Mouse (Mus musculus) Patski (cell line): ENCODE results near the gene Zscan26. TPM values are rescaled to one million over a fixed set of nuclear protein-coding genes. Genes with fewer than 3 reads are reported as not detected.
"Not testable (repeated sequence)": the region's sequence is repeated elsewhere in the genome, so short reads cannot be mapped to it uniquely, and the experiment has no call there.

Source experiments
- ATAC-seq: fragments of 100-300 bp; one replicate; pipeline ENCODE4 v1.8.0; 2021
- CTCF ChIA-PET: fragments of 350-600 bp; sonication (Branson Sonifier 250); formaldehyde crosslinking; loops from one replicate; lab custom pipeline; 2022; ENCODE audit warnings: inconsistent platforms; lab: Charles Lee
- POLR2A ChIA-PET: fragments of 350-600 bp; sonication (Branson Sonifier 250); formaldehyde crosslinking; loops from one replicate; lab custom pipeline; 2022; ENCODE audit warnings: antibody characterized with exemption, inconsistent platforms; lab: Charles Lee
- DNase-seq: peaks from one replicate; pipeline ENCODE4 v3.0.0-alpha.2; 2011; ENCODE audit warnings: low read depth, low spot score
- H3K27me3 ChIP-seq: fragments of 371-371 bp; one replicate; pipeline ENCODE4 v1.5.1; 2021
- CTCF ChIP-seq: fragments of 100-300 bp; IDR thresholded peaks from one replicate; pipeline ENCODE4 v1.5.1; 2021
- in situ Hi-C: fragments of 300-500 bp; cut with MboI; formaldehyde crosslinking; loops from 3 replicates; pipeline ENCODE4 v1.11.1; 2018; ENCODE audit warnings: low pct_unique_long_range_greater_than_20kb, mixed read lengths
- polyA plus RNA-seq: library from polyadenylated mRNA; unstranded; gene quantifications from one replicate; pipeline ENCODE4 v1.2.3, GENCODE M21; 2021

The Zscan26 gene
- polyA plus RNA-seq, 1 experiment from 2014 or later: 25.5 TPM

DNA sequence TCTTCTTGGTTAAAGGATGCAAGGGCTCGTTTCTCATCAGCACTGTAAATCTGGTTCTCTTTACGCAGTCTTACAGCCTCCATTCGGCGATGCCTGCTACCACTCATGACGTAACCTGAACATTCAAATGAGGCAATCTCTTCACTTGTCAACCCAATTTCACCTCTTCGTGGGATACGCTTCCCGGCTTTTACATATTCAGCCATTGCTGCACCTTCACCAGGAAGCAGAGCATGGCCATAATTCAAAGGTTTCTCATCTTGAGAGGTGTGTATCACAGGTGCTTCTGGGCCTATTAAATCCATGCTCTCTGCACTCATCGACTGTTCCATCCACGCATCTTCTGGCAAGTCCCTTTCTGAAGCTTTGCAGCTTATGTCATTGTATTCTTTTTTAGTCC, 13.8 kb upstream of the Zscan26 start:
- peaks cover 40% of the 10 kb centered on the region for H3K27me3 ChIP-seq
- in situ Hi-C loops: no loop called here
- DNase-seq (no peak), ATAC-seq (no peak)
- no peak for TF ChIP-seq CTCF
- POLR2A ChIA-PET: interaction anchor here (0.8 kb wide), 2 partner anchors 19 to 943 kb away, joined by 3 read pairs; no protein-coding TSS in a partner anchor
- CTCF ChIA-PET: no interaction called here

DNA sequence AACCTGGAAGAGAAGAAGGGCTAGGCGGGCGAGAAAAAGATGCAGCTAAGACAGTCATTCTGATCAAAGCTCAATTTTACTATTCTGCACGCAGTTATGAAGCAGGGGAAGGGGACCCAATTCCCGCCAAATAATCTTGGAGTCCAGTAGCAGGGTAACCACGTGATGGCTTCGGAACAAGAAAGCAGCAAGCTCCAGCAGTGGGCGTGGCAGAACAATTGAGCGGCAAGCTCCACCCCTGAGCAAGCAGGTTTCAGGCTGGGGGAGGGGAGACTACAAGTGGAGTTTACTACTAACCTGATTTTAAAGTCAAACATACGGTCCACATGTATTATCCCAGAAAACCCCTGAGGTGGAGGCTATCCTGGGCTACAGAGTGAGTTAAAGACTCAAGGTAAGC, 9.0 kb upstream of the Zscan26 start:
- POLR2A ChIA-PET, DNase-seq, ATAC-seq, in situ Hi-C loops: not testable (repeated sequence)
- H3K27me3 ChIP-seq: peaks cover 19% of the 10 kb centered on the region
- CTCF ChIA-PET: interaction anchor here (1.6 kb wide), 1 partner anchor 16 kb away, joined by 3 read pairs; no protein-coding TSS in a partner anchor

DNA sequence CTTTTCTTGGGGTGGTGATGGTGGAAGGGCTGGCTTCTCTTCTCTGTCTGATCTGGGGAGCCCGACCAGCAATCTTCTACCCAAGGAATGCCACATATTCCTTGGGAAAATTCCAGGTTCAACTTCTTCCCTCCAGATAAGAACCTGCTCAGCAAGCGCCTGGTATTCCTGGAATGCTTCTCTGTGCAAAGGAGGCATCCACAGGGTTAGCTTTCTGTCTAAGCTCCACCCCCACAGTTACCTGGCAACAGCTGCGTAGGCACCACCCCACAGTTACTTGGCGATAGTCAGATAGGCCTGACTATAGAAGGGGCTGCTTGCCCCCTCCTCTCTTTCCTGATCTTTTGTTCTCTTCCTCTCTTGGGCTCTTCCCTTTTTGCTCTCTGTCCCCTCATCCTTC, 2.8 kb upstream of the Zscan26 start:
- TF ChIP-seq CTCF: no peak
- CTCF ChIA-PET: no interaction called here
- no peak for DNase-seq
- POLR2A ChIA-PET: no interaction called here
- in situ Hi-C loops: loop anchor here (10.0 kb wide), 1 partner anchor 52 kb away; the partner anchor contains the start of gene Zkscan3
- ATAC-seq: no peak
- H3K27me3 ChIP-seq: no peaks in the 10 kb centered on the region

DNA sequence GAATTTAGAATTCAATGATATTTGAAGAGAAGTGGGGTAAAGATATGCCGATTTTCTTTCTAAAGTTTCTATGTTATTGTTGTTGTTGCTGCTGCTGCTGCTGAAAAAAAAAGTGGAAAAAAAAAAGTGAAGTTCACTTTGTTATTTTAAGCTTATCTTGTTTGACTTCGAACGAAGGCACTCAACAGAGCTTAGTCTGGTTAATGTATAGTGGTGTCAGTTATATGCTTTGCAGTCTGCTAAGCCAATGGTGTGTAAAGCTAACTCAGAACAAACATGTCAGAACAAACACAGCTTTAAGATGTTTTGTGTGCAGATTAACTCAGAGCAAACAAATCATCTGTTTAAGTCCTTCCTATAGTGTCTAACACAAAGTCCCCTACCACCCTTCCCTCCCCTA, 603 bp upstream of the Zscan26 start:
- ChIA-PET POLR2A (interaction anchor here (0.8 kb wide), 1 partner anchor 24 kb away, joined by 3 read pairs; no protein-coding TSS in a partner anchor), CTCF (interaction anchor here (1.7 to 2.1 kb wide), 2 partner anchors 12 to 15 kb away, joined by 3 to 5 read pairs; partner anchors contain the start of gene Pgbd1)
- ATAC-seq (no peak), DNase-seq (no peak)
- in situ Hi-C loops: loop anchor here (10.0 kb wide), 1 partner anchor 49 kb away; the partner anchor contains the start of gene Zkscan3
- H3K27me3 ChIP-seq: no peaks in the 10 kb centered on the region
- TF ChIP-seq CTCF: no peak

DNA sequence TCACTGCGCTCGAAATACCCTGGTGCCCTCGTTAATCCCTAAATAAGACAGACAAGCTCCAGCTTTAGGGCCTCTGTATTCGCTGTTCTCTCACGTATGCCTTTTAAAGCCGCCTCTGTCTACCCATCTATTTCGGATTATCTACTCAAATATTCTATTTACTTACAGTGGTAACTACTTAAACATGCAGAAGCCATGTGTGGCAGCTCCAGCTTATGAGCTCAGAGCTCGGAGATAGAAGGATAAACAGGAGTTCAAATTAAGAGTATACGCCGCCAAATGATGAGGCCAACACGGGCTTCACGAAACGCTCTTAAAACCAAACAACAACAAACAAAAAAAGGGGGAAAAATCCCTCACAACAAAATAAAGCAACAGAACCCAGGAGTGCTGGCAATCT, 488 bp downstream of the Zscan26 start:
- ChIA-PET POLR2A (interaction anchor here (1.2 kb wide), 1 partner anchor 50 kb away, joined by 9 read pairs; the partner anchor contains the start of gene Zkscan3), CTCF (interaction anchor here (0.9 to 2.1 kb wide), 4 partner anchors 11 to 53 kb away, joined by 3 to 5 read pairs (median 4); partner anchors contain the start of gene Pgbd1)
- no peak for TF ChIP-seq CTCF
- in situ Hi-C loops: loop anchor here (10.0 kb wide), 1 partner anchor 48 kb away; the partner anchor contains the start of gene Zkscan3
- H3K27me3 ChIP-seq: no peaks in the 10 kb centered on the region
- no peak for DNase-seq
- ATAC-seq: no peak

GRCm38 (mm10) chr13:21447856-21448614, 5.5 kb downstream of the Zscan26 start:
- ChIA-PET POLR2A (interaction anchor here (0.6 to 0.9 kb wide), 3 partner anchors 10 to 63 kb away, joined by 3 to 5 read pairs (median 3); no protein-coding TSS in a partner anchor), CTCF (interaction anchor here (0.8 kb wide), 1 partner anchor 29 kb away, joined by 3 read pairs; no protein-coding TSS in a partner anchor)
- in situ Hi-C loops: no loop called here
- H3K27me3 ChIP-seq: no peaks in the 10 kb centered on the region
- TF ChIP-seq CTCF: no peak
- ATAC-seq (no peak), DNase-seq (no peak)

GRCm38 (mm10) chr13:21446796-21447195, 6.7 kb downstream of the Zscan26 start:
- in situ Hi-C loops: no loop called here
- ChIA-PET CTCF (no interaction called here), POLR2A (no interaction called here)
- DNase-seq (no peak), ATAC-seq (no peak)
- no peaks in the 10 kb centered on the region for H3K27me3 ChIP-seq
- TF ChIP-seq CTCF: no peak

DNA sequence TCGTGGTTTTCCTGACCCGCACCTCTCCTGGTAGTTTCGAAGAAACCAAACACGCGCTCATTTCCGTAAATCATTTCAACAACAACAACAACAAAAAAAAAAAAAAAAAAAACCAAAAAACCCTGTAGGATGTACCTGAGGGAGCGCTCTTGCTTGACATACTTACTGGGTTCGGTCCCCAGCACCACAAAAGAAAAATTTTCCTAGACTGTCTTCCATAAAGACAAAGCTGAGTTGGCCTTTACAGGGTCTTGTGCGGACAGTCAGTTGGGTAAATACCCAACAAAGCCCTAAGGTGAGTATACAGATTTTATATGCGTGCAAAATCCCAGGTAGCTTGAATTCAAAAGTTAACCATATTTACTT, 12.3 kb downstream of the Zscan26 start:
- CTCF ChIA-PET: interaction anchor here (0.8 to 2.2 kb wide), 4 partner anchors 9 to 69 kb away, joined by 3 to 5 read pairs (median 3); partner anchors contain the start of gene Zscan26
- DNase-seq (no peak), ATAC-seq (no peak)
- no peaks in the 10 kb centered on the region for H3K27me3 ChIP-seq
- TF ChIP-seq CTCF: no peak
- in situ Hi-C loops: no loop called here
- POLR2A ChIA-PET: no interaction called here

GRCm38 (mm10) chr13:21440503-21441206, 12.9 kb downstream of the Zscan26 start, which contains the start of gene Pgbd1:
Gene Pgbd1 (minus strand): TSS chr13:21441058.
- CTCF ChIA-PET: interaction anchor here (1.1 to 2.2 kb wide), 4 partner anchors 9 to 70 kb away, joined by 3 to 5 read pairs (median 4); partner anchors contain the start of gene Zscan26
- TF ChIP-seq CTCF: no peak
- no peaks in the 10 kb centered on the region for H3K27me3 ChIP-seq
- in situ Hi-C loops: no loop called here
- DNase-seq (no peak), ATAC-seq (no peak)
- POLR2A ChIA-PET: interaction anchor here (0.5 kb wide), 1 partner anchor 79 kb away, joined by 3 read pairs; no protein-coding TSS in a partner anchor

- DNase-seq (no peak), ATAC-seq (no peak)
- ChIA-PET CTCF (interaction anchor here (1.4 kb wide), 1 partner anchor 10 kb away, joined by 3 read pairs; no protein-coding TSS in a partner anchor), POLR2A (no interaction called here)
- in situ Hi-C loops: no loop called here
- H3K27me3 ChIP-seq: no peaks in the 10 kb centered on the region
- TF ChIP-seq CTCF: no peak
Observed at GRCm38 (mm10) chr13:21435476-21435875, 18.1 kb downstream of the Zscan26 start.
